Mouse (Mus musculus): ENCODE results near the gene Sgcd.

- no peak for TF ChIP-seq EP300 (IDR thresholded peaks at IDR 0.05)
- no peak for TF ChIP-seq CTCF (IDR thresholded peaks at IDR 0.05)
Measured at GRCm38 (mm10) chr11:47264267-47264984, 724.3 kb downstream of the Sgcd start.

Measured in lung, postnatal 0 days (tissue).